Mouse (Mus musculus): ENCODE measurements around the gene Pgbd5. TPM values are rescaled to one million over a fixed set of nuclear protein-coding genes. Genes with fewer than 3 reads are reported as not detected.

The Pgbd5 gene
- polyA plus RNA-seq, 1 experiment from 2014 or later = 2.0 TPM

- 0 out of 2 replicates have a peak, but pooled peaks cover 2% of the 10 kb centered on the region for H3K4me1 ChIP-seq
- H3K27ac ChIP-seq (replicated peaks) = no peak overlapping the region
- no peaks in the 10 kb centered on the region for H3K36me3 ChIP-seq
- no peaks in the 10 kb centered on the region for H3K9me3 ChIP-seq
- no peak overlapping the region for H3K4me2 ChIP-seq
- peaks cover 13% of the 10 kb centered on the region for H3K27me3 ChIP-seq (replicated peaks)
- H3K9ac ChIP-seq = no peak overlapping the region
- ATAC-seq (ENCODE audit: extremely low read depth, insufficient number of reproducible peaks, low FRiP score, low TSS enrichment) = no peak
- 25% methylated on average over 12 of the region's 12 CpGs for WGBS
- H3K4me3 ChIP-seq = no peak overlapping the region
Observed at GRCm38 (mm10) chr8:124459627-124460026, 20.2 kb upstream of the Pgbd5 start.

GRCm38 (mm10) chr8:124455359-124455758 lies 15.9 kb upstream of the Pgbd5 start:
- Histone ChIP-seq H3K27ac (replicated peaks) (no peak overlapping the region), H3K4me1 (0 out of 2 replicates have a peak, but pooled peaks cover 2% of the 10 kb centered on the region), H3K27me3 (replicated peaks) (peaks cover 13% of the 10 kb centered on the region), H3K9me3 (0 out of 2 replicates have a peak, but pooled peaks cover 3% of the 10 kb centered on the region), H3K9ac (no peak overlapping the region), H3K4me2 (no peak overlapping the region), H3K36me3 (no peaks in the 10 kb centered on the region), H3K4me3 (no peak overlapping the region)
- ATAC-seq (ENCODE audit: extremely low read depth, insufficient number of reproducible peaks, low FRiP score, low TSS enrichment) = no peak
- 24% methylated on average over 3 of the region's 3 CpGs for WGBS

GRCm38 (mm10) chr8:124450192-124450895 lies 10.9 kb upstream of the Pgbd5 start:
- no peaks in the 10 kb centered on the region for H3K27me3 ChIP-seq (replicated peaks)
- no peak overlapping the region for H3K27ac ChIP-seq (replicated peaks)
- H3K36me3 ChIP-seq = no peaks in the 10 kb centered on the region
- 75% methylated on average over 8 of the region's 8 CpGs for WGBS
- H3K9me3 ChIP-seq = 0 out of 2 replicates have a peak, but pooled peaks cover 6% of the 10 kb centered on the region
- H3K4me1 ChIP-seq = 0 out of 2 replicates have a peak, but pooled peaks cover under 1% of the 10 kb centered on the region
- H3K4me3 ChIP-seq = no peak overlapping the region
- H3K4me2 ChIP-seq = no peak overlapping the region
- ATAC-seq (ENCODE audit: extremely low read depth, insufficient number of reproducible peaks, low FRiP score, low TSS enrichment) = no peak
- no peak overlapping the region for H3K9ac ChIP-seq

GRCm38 (mm10) chr8:124448962-124449670 lies 9.7 kb upstream of the Pgbd5 start:
- Histone ChIP-seq H3K4me2 (no peak overlapping the region), H3K36me3 (no peaks in the 10 kb centered on the region), H3K27me3 (replicated peaks) (no peaks in the 10 kb centered on the region), H3K4me1 (no peaks in the 10 kb centered on the region), H3K9me3 (0 out of 2 replicates have a peak, but pooled peaks cover 6% of the 10 kb centered on the region), H3K4me3 (no peak overlapping the region), H3K9ac (no peak overlapping the region), H3K27ac (replicated peaks) (no peak overlapping the region)
- ATAC-seq (ENCODE audit: extremely low read depth, insufficient number of reproducible peaks, low FRiP score, low TSS enrichment) = no peak
- WGBS = 56% methylated on average over 10 of the region's 10 CpGs

GRCm38 (mm10) chr8:124436741-124437140 lies 2.7 kb downstream of the Pgbd5 start:
- H3K4me2 ChIP-seq = no peak overlapping the region
- H3K27ac ChIP-seq (replicated peaks) = no peak overlapping the region
- peaks cover 38% of the 10 kb centered on the region for H3K4me1 ChIP-seq
- H3K9me3 ChIP-seq = no peaks in the 10 kb centered on the region
- H3K4me3 ChIP-seq = no peak overlapping the region
- peaks cover 20% of the 10 kb centered on the region for H3K27me3 ChIP-seq (replicated peaks)
- H3K9ac ChIP-seq = no peak overlapping the region
- 17% methylated on average over 4 of the region's 4 CpGs for WGBS
- ATAC-seq (ENCODE audit: extremely low read depth, insufficient number of reproducible peaks, low FRiP score, low TSS enrichment) = no peak
- H3K36me3 ChIP-seq = no peaks in the 10 kb centered on the region

GRCm38 (mm10) chr8:124435707-124436243 lies 3.7 kb downstream of the Pgbd5 start:
- no peaks in the 10 kb centered on the region for H3K36me3 ChIP-seq
- no peak overlapping the region for H3K4me3 ChIP-seq
- WGBS = 37% methylated on average over 10 of the region's 10 CpGs
- 0 out of 2 replicates have a peak overlapping the region, but pooled peaks have one; percentile 25 for H3K27ac ChIP-seq (replicated peaks)
- no peak overlapping the region for H3K9ac ChIP-seq
- peaks cover 48% of the 10 kb centered on the region for H3K4me1 ChIP-seq
- no peak for ATAC-seq (ENCODE audit: extremely low read depth, insufficient number of reproducible peaks, low FRiP score, low TSS enrichment)
- H3K9me3 ChIP-seq = no peaks in the 10 kb centered on the region
- H3K27me3 ChIP-seq (replicated peaks) = peaks cover 29% of the 10 kb centered on the region
- H3K4me2 ChIP-seq = 0 out of 2 replicates have a peak overlapping the region, but pooled peaks have one; percentile 27

GRCm38 (mm10) chr8:124435170-124435569 lies 4.3 kb downstream of the Pgbd5 start:
- no peak overlapping the region for H3K4me2 ChIP-seq
- no peaks in the 10 kb centered on the region for H3K36me3 ChIP-seq
- peaks cover 52% of the 10 kb centered on the region for H3K4me1 ChIP-seq
- H3K9me3 ChIP-seq = no peaks in the 10 kb centered on the region
- H3K27me3 ChIP-seq (replicated peaks) = peaks cover 29% of the 10 kb centered on the region
- 45% methylated on average over 4 of the region's 4 CpGs for WGBS
- no peak overlapping the region for H3K4me3 ChIP-seq
- H3K27ac ChIP-seq (replicated peaks) = 0 out of 2 replicates have a peak overlapping the region, but pooled peaks have one; percentile 25
- H3K9ac ChIP-seq = no peak overlapping the region
- ATAC-seq (ENCODE audit: extremely low read depth, insufficient number of reproducible peaks, low FRiP score, low TSS enrichment) = no peak

- peaks cover 29% of the 10 kb centered on the region for H3K27me3 ChIP-seq (replicated peaks)
- WGBS = under 1% methylated on average over 82 of the region's 101 CpGs
- H3K9me3 ChIP-seq = no peaks in the 10 kb centered on the region
- H3K4me1 ChIP-seq = peaks cover 61% of the 10 kb centered on the region
- no peaks in the 10 kb centered on the region for H3K36me3 ChIP-seq
- H3K9ac ChIP-seq = peak overlapping the region; percentile 85
- peak overlapping the region; percentile 97 for H3K4me2 ChIP-seq
- no peak overlapping the region for H3K27ac ChIP-seq (replicated peaks)
- peak overlapping the region; percentile 81 for H3K4me3 ChIP-seq
- ATAC-seq (ENCODE audit: extremely low read depth, insufficient number of reproducible peaks, low FRiP score, low TSS enrichment) = peak; percentile 94
Observed at GRCm38 (mm10) chr8:124434126-124434790, 5.2 kb downstream of the Pgbd5 start.

- WGBS = 2% methylated on average over 55 of the region's 56 CpGs
- Histone ChIP-seq H3K27ac (replicated peaks) (no peak overlapping the region), H3K9me3 (no peaks in the 10 kb centered on the region), H3K4me3 (peak overlapping the region; percentile 81), H3K36me3 (no peaks in the 10 kb centered on the region), H3K4me2 (peak overlapping the region; percentile 97), H3K9ac (peak overlapping the region; percentile 85), H3K4me1 (peaks cover 65% of the 10 kb centered on the region), H3K27me3 (replicated peaks) (peaks cover 29% of the 10 kb centered on the region)
- no peak for ATAC-seq (ENCODE audit: extremely low read depth, insufficient number of reproducible peaks, low FRiP score, low TSS enrichment)
Observed at GRCm38 (mm10) chr8:124433451-124434125, 5.9 kb downstream of the Pgbd5 start.

- peaks cover 62% of the 10 kb centered on the region for H3K4me1 ChIP-seq
- H3K27me3 ChIP-seq (replicated peaks) = peaks cover 29% of the 10 kb centered on the region
- H3K9me3 ChIP-seq = no peaks in the 10 kb centered on the region
- WGBS = 32% methylated on average over 6 of the region's 6 CpGs
- H3K27ac ChIP-seq (replicated peaks) = 0 out of 2 replicates have a peak overlapping the region, but pooled peaks have one; percentile 24
- peak overlapping the region; percentile 15 for H3K4me2 ChIP-seq
- ATAC-seq (ENCODE audit: extremely low read depth, insufficient number of reproducible peaks, low FRiP score, low TSS enrichment) = no peak
- H3K36me3 ChIP-seq = no peaks in the 10 kb centered on the region
- 0 out of 2 replicates have a peak overlapping the region, but pooled peaks have one; percentile 42 for H3K9ac ChIP-seq
- H3K4me3 ChIP-seq = no peak overlapping the region
Observed at GRCm38 (mm10) chr8:124430881-124431280, 8.6 kb downstream of the Pgbd5 start.

Measured in heart, embryonic 13.5 days (tissue).